Mouse (Mus musculus) hindbrain, postnatal 0 days (tissue): Measurements from ENCODE around the gene Patl2. TPM values are rescaled to one million over a fixed set of nuclear protein-coding genes. Genes with fewer than 3 reads are reported as not detected.

Experiments
- ATAC-seq: fragments of 200-750 bp; cut with Nextera tagmentation; 2 replicates; pipeline ENCODE4 v1.8.0; 2017; ENCODE audit warnings: mild to moderate bottlenecking, moderate TSS enrichment, moderate library complexity
- DNase-seq: peaks from one replicate; pipeline ENCODE4 v3.0.0-alpha.2; 2015; ENCODE audit warnings: low spot score
- H3K27ac ChIP-seq: fragments of 300-500 bp; sonication (generic); 2 replicates; pipeline ENCODE4 v1.5.1; 2014; ENCODE audit warnings: mild to moderate bottlenecking
- H3K27me3 ChIP-seq: fragments of 300-500 bp; sonication (generic); 2 replicates; pipeline ENCODE4 v1.6.1; 2014; ENCODE audit warnings: low read length, mixed read lengths; ENCODE audit not compliant: insufficient read depth
- H3K36me3 ChIP-seq: fragments of 300-500 bp; sonication (generic); 2 replicates; pipeline ENCODE4 v1.6.1; 2014; ENCODE audit warnings: low read length, mixed read lengths; ENCODE audit not compliant: insufficient read depth
- H3K4me1 ChIP-seq: fragments of 300-500 bp; sonication (generic); 2 replicates; pipeline ENCODE4 v1.6.1; 2014; ENCODE audit warnings: antibody characterized with exemption, low read length, mixed read lengths; ENCODE audit not compliant: insufficient read depth
- H3K4me2 ChIP-seq: fragments of 300-500 bp; sonication (generic); 2 replicates; pipeline ENCODE4 v1.6.1; 2014; ENCODE audit warnings: low read depth, mild to moderate bottlenecking, low read length, moderate library complexity, mixed read lengths
- H3K4me3 ChIP-seq: fragments of 300-500 bp; sonication (generic); 2 replicates; pipeline ENCODE4 v1.5.1; 2014; ENCODE audit warnings: low read length
- H3K9ac ChIP-seq: fragments of 300-500 bp; sonication (generic); replicated peaks from 2 replicates; pipeline ENCODE4 v1.6.1; 2014; ENCODE audit warnings: mild to moderate bottlenecking, low read length, moderate library complexity, mixed read lengths
- H3K9me3 ChIP-seq: fragments of 300-500 bp; sonication (generic); 2 replicates; pipeline ENCODE4 v1.6.1; 2016; ENCODE audit warnings: low read length, mixed read lengths
- CTCF ChIP-seq: IDR thresholded peaks from 2 replicates; pipeline ENCODE4 v1.5.1; 2016; ENCODE audit warnings: antibody characterized with exemption, control low read depth, low read depth
- WGBS: fragments of 180-500 bp; shearing (Covaris S2); extraction: QIAGEN DNeasy Blood & Tissue Kit; methylation state at CpG from one replicate; pipeline ENCODE4 v1.1.7; 2014; 5-methylcytosine and 5-hydroxymethylcytosine counted together
- polyA plus RNA-seq: library from polyadenylated mRNA; unstranded; fragments of >200 nt; fragmentation: Nextera tagmentation; extraction: Ambion mirVana; gene quantifications from 2 replicates; pipeline ENCODE4 v1.2.1, GENCODE M21; 2015
- total RNA-seq: library from RNA; depleted of rRNA; stranded (reverse); fragments of >200 nt; gene quantifications from 2 replicates; pipeline ENCODE4 v1.2.3, GENCODE M21; 2014

The Patl2 gene
- total and polyA plus RNA-seq, 2 experiments from 2014 or later, result 0.09 TPM; not detected in 1

- no peak overlapping the region for H3K9ac ChIP-seq
- no peak overlapping the region for H3K27ac ChIP-seq
- ATAC-seq, result no peak
- no peaks in the 10 kb centered on the region for H3K27me3 ChIP-seq
- H3K36me3 ChIP-seq, result no peaks in the 10 kb centered on the region
- WGBS, result 30% methylated on average over 3 of the region's 3 CpGs
- TF ChIP-seq CTCF, result no peak
- no peak overlapping the region for H3K4me3 ChIP-seq
- no peaks in the 10 kb centered on the region for H3K4me1 ChIP-seq
- no peak overlapping the region for H3K4me2 ChIP-seq
- H3K9me3 ChIP-seq, result no peaks in the 10 kb centered on the region
- DNase-seq, result no peak
Observed at GRCm38 (mm10) chr2:122210534-122211228, 24.7 kb upstream of the Patl2 start.

- no peak overlapping the region for H3K4me2 ChIP-seq
- H3K36me3 ChIP-seq, result no peaks in the 10 kb centered on the region
- no peak overlapping the region for H3K27ac ChIP-seq
- no peaks in the 10 kb centered on the region for H3K9me3 ChIP-seq
- ATAC-seq (no peak), DNase-seq (no peak)
- no peak overlapping the region for H3K9ac ChIP-seq
- WGBS, result 69% methylated on average over 2 of the region's 2 CpGs
- H3K4me3 ChIP-seq, result no peak overlapping the region
- H3K27me3 ChIP-seq, result no peaks in the 10 kb centered on the region
- no peak for TF ChIP-seq CTCF
- no peaks in the 10 kb centered on the region for H3K4me1 ChIP-seq
Observed at GRCm38 (mm10) chr2:122206440-122207107, 20.6 kb upstream of the Patl2 start.

GRCm38 (mm10) chr2:122201501-122201900 is 15.5 kb upstream of the Patl2 start:
- Histone ChIP-seq H3K9ac (no peak overlapping the region), H3K27me3 (no peaks in the 10 kb centered on the region), H3K36me3 (no peaks in the 10 kb centered on the region), H3K9me3 (no peaks in the 10 kb centered on the region), H3K4me3 (no peak overlapping the region), H3K4me1 (no peaks in the 10 kb centered on the region), H3K27ac (no peak overlapping the region), H3K4me2 (no peak overlapping the region)
- ATAC-seq, result no peak
- WGBS, result 93% methylated on average over 1 of the region's 1 CpGs
- TF ChIP-seq CTCF, result no peak
- no peak for DNase-seq

- no peaks in the 10 kb centered on the region for H3K4me1 ChIP-seq
- no peak overlapping the region for H3K4me2 ChIP-seq
- DNase-seq, result peak; percentile 83
- peak; percentile 86 for ATAC-seq
- H3K9me3 ChIP-seq, result no peaks in the 10 kb centered on the region
- no peaks in the 10 kb centered on the region for H3K27me3 ChIP-seq
- no peaks in the 10 kb centered on the region for H3K36me3 ChIP-seq
- no peak overlapping the region for H3K4me3 ChIP-seq
- H3K27ac ChIP-seq, result no peak overlapping the region
- H3K9ac ChIP-seq, result no peak overlapping the region
- peak; percentile 74 for TF ChIP-seq CTCF
- WGBS, result 26% methylated on average over 1 of the region's 1 CpGs
Observed at GRCm38 (mm10) chr2:122194509-122194929, 8.5 kb upstream of the Patl2 start.

- Histone ChIP-seq H3K9ac (no peak overlapping the region), H3K4me2 (no peak overlapping the region), H3K36me3 (no peaks in the 10 kb centered on the region), H3K27me3 (no peaks in the 10 kb centered on the region), H3K4me1 (no peaks in the 10 kb centered on the region), H3K4me3 (no peak overlapping the region), H3K27ac (no peak overlapping the region), H3K9me3 (no peaks in the 10 kb centered on the region)
- ATAC-seq (no peak), DNase-seq (no peak)
- WGBS, result 79% methylated on average over 3 of the region's 3 CpGs
- TF ChIP-seq CTCF, result no peak
Observed at GRCm38 (mm10) chr2:122191849-122192248, 5.9 kb upstream of the Patl2 start.

GRCm38 (mm10) chr2:122186751-122187150 is 762 bp upstream of the Patl2 start:
- DNase-seq, result no peak
- H3K27ac ChIP-seq, result no peak overlapping the region
- H3K36me3 ChIP-seq, result no peaks in the 10 kb centered on the region
- 95% methylated on average over 3 of the region's 3 CpGs for WGBS
- no peak overlapping the region for H3K4me3 ChIP-seq
- no peak for ATAC-seq
- H3K9ac ChIP-seq, result no peak overlapping the region
- H3K9me3 ChIP-seq, result no peaks in the 10 kb centered on the region
- no peak for TF ChIP-seq CTCF
- no peaks in the 10 kb centered on the region for H3K27me3 ChIP-seq
- H3K4me2 ChIP-seq, result no peak overlapping the region
- H3K4me1 ChIP-seq, result no peaks in the 10 kb centered on the region

- TF ChIP-seq CTCF, result no peak
- Histone ChIP-seq H3K4me2 (no peak overlapping the region), H3K4me3 (no peak overlapping the region), H3K27ac (no peak overlapping the region), H3K9me3 (no peaks in the 10 kb centered on the region), H3K4me1 (no peaks in the 10 kb centered on the region), H3K36me3 (no peaks in the 10 kb centered on the region), H3K9ac (no peak overlapping the region), H3K27me3 (no peaks in the 10 kb centered on the region)
- ATAC-seq (no peak), DNase-seq (no peak)
- 89% methylated on average over 4 of the region's 4 CpGs for WGBS
Observed at GRCm38 (mm10) chr2:122185086-122185485, 903 bp downstream of the Patl2 start.
